Mouse (Mus musculus) kidney, postnatal 14 days (tissue): ENCODE results near the gene Defb41.
"Not testable (repeated sequence)": the region's sequence is repeated elsewhere in the genome, so short reads cannot be mapped to it uniquely, and the experiment has no call there.

Experiments used
- DNase-seq: peaks from one replicate; pipeline ENCODE4 v3.0.0; 2022; ENCODE audit warnings: mixed read lengths

Defb41 gene

GRCm38 (mm10) chr1:18265038-18265437 is at the start of gene Defb41:
Gene Defb41 (minus strand): TSS chr1:18265138.
- DNase-seq = no peak

- no peak for DNase-seq
Measured at GRCm38 (mm10) chr1:18308474-18308829, 43.5 kb upstream of the Defb41 start.

GRCm38 (mm10) chr1:18307545-18308473 is 42.9 kb upstream of the Defb41 start:
- no peak for DNase-seq

- DNase-seq = no peak
Measured at GRCm38 (mm10) chr1:18292515-18292914, 27.6 kb upstream of the Defb41 start.

GRCm38 (mm10) chr1:18288860-18289259 is 23.9 kb upstream of the Defb41 start:
- no peak for DNase-seq

GRCm38 (mm10) chr1:18287371-18287770 is 22.4 kb upstream of the Defb41 start:
- DNase-seq = no peak

GRCm38 (mm10) chr1:18271095-18271494 is 6.2 kb upstream of the Defb41 start:
- no peak for DNase-seq

- DNase-seq = no peak
Measured at GRCm38 (mm10) chr1:18268845-18269244, 3.9 kb upstream of the Defb41 start.

GRCm38 (mm10) chr1:18245801-18246580 is 18.9 kb downstream of the Defb41 start:
- DNase-seq = not testable (repeated sequence)

GRCm38 (mm10) chr1:18237343-18237742 is 27.6 kb downstream of the Defb41 start, which contains the start of gene Defb18:
Gene Defb18 (minus strand): TSS chr1:18237443.
- no peak for DNase-seq

GRCm38 (mm10) chr1:18223385-18223945 is 41.5 kb downstream of the Defb41 start:
- DNase-seq = no peak
